Comparison of ENCODE assay signal across 7 mouse cellular contexts in genomic region chr9:102717164-102717885, GRCm38 (mm10). TPM values are rescaled to one million over a fixed set of nuclear protein-coding genes. Genes with fewer than 3 reads are reported as not detected.
DNase-seq lines count a peak whose midpoint lies in the region; ATAC-seq and TF ChIP-seq lines count a peak whose summit lies in the region.

No protein-coding gene starts in this region.

- H3K4me1 ChIP-seq in embryonic facial prominence, embryonic 11.5 days (ENCODE audit: control insufficient read depth, insufficient read depth, low read length): peaks cover 20% of the 10 kb centered on the region
- H3K4me1 ChIP-seq in heart, adult 2 months (ENCODE audit: control insufficient read depth, insufficient read depth, low read length): peaks cover 21% of the 10 kb centered on the region
- peaks cover 32% of the 10 kb centered on the region for H3K4me1 ChIP-seq in kidney, adult 2 months (ENCODE audit: control insufficient read depth, insufficient read depth, low read length)
- peaks cover 49% of the 10 kb centered on the region for H3K4me1 ChIP-seq in limb, embryonic 11.5 days (ENCODE audit: control insufficient read depth, insufficient read depth, low read length)
- H3K4me1 ChIP-seq in midbrain, embryonic 12.5 days: peaks cover 64% of the 10 kb centered on the region
- no peaks in the 10 kb centered on the region for H3K4me1 ChIP-seq in spleen, adult 2 months (ENCODE audit: control insufficient read depth, insufficient read depth, insufficient read length)

- intact Hi-C loops in heart, adult 2 months (cut with DNase I): loop anchor here (1.0 to 10.0 kb wide), 3 partner anchors 62 to 487 kb away; partner anchors contain the start of gene Srprb

- ATAC-seq in embryonic facial prominence, embryonic 11.5 days (replicated peaks; ENCODE audit: insufficient number of reproducible peaks, low FRiP score, low TSS enrichment, low read depth): peak; percentile 86
- ATAC-seq in limb, embryonic 11.5 days (ENCODE audit: insufficient number of reproducible peaks, low FRiP score, low TSS enrichment, low read depth): peak; percentile 87
- peak; percentile 84 for ATAC-seq in midbrain, embryonic 12.5 days (ENCODE audit: low FRiP score, low read depth)

- peak; percentile 98 for TF ChIP-seq POLR2A in heart, adult 2 months (IDR thresholded peaks at IDR 0.05; ENCODE audit: insufficient read depth, low read depth, low read length)
- TF ChIP-seq POLR2A in kidney, adult 2 months (IDR thresholded peaks at IDR 0.05; ENCODE audit: low read depth, low read length): peak; percentile 98
- no peak for TF ChIP-seq POLR2A in spleen, adult 2 months (IDR thresholded peaks at IDR 0.05; ENCODE audit: low read depth, low read length)

- H3K79me2 ChIP-seq in heart, adult 2 months (replicated peaks; ENCODE audit: control insufficient read depth, insufficient read depth, low read length): peaks cover 8% of the 10 kb centered on the region

- no peaks in the 10 kb centered on the region for H3K9me3 ChIP-seq in embryonic facial prominence, embryonic 11.5 days (replicated peaks; ENCODE audit: control insufficient read depth, low read length)
- H3K9me3 ChIP-seq in limb, embryonic 11.5 days (ENCODE audit: control insufficient read depth, low read length): no peaks in the 10 kb centered on the region
- no peaks in the 10 kb centered on the region for H3K9me3 ChIP-seq in midbrain, embryonic 12.5 days

- under 1% methylated on average over 49 of the region's 50 CpGs for WGBS in embryonic facial prominence, embryonic 11.5 days
- WGBS in heart, adult 2 months: under 1% methylated on average over 50 of the region's 50 CpGs
- WGBS in kidney, adult 2 months: under 1% methylated on average over 50 of the region's 50 CpGs
- WGBS in limb, embryonic 11.5 days: 0% methylated on average over 49 of the region's 50 CpGs
- under 1% methylated on average over 50 of the region's 50 CpGs for WGBS in midbrain, embryonic 12.5 days
- WGBS in spleen, adult 2 months: 1% methylated on average over 47 of the region's 50 CpGs

- H3K4me2 ChIP-seq in embryonic facial prominence, embryonic 11.5 days (ENCODE audit: low read depth, low read length): peak overlapping the region; percentile 85
- peak overlapping the region; percentile 79 for H3K4me2 ChIP-seq in limb, embryonic 11.5 days (ENCODE audit: low read depth, severe bottlenecking)
- peak overlapping the region; percentile 66 for H3K4me2 ChIP-seq in midbrain, embryonic 12.5 days (replicated peaks)

- peak; percentile 70 to 85 for DNase-seq in adrenal gland, postnatal 4 days (ENCODE audit: low spot score in 2 of 2)
- peak; percentile 98 for DNase-seq in embryonic facial prominence, embryonic 11.5 days (ENCODE audit: low spot score)
- peak; percentile 93 to 95 for DNase-seq in heart, adult 2 months
- peak; percentile 98 for DNase-seq in kidney, adult 2 months
- DNase-seq in limb, embryonic 11.5 days (ENCODE audit: low spot score): peak; percentile 97
- peak in 1 of 2 experiments; percentile 12 for DNase-seq in spleen, adult 2 months (ENCODE audit: low read depth in 1 of 2, low spot score in 2 of 2)

- TF ChIP-seq EP300 in heart, adult 2 months (IDR thresholded peaks at IDR 0.05; ENCODE audit: insufficient read depth, low read depth, low read length): peak; percentile 98

- H3K36me3 ChIP-seq in embryonic facial prominence, embryonic 11.5 days (replicated peaks; ENCODE audit: control insufficient read depth, insufficient read depth, low read depth, low read length): peaks cover 3% of the 10 kb centered on the region; the same call in 1 of the 2 replicates
- H3K36me3 ChIP-seq in heart, adult 2 months (ENCODE audit: control insufficient read depth, insufficient read depth, low read length): peaks cover 12% of the 10 kb centered on the region
- H3K36me3 ChIP-seq in kidney, adult 2 months (ENCODE audit: control insufficient read depth, insufficient read depth, low read length): peaks cover 8% of the 10 kb centered on the region
- H3K36me3 ChIP-seq in limb, embryonic 11.5 days (ENCODE audit: control insufficient read depth, insufficient read depth, low read length): peaks cover 9% of the 10 kb centered on the region
- peaks cover 25% of the 10 kb centered on the region for H3K36me3 ChIP-seq in midbrain, embryonic 12.5 days
- no peaks in the 10 kb centered on the region for H3K36me3 ChIP-seq in spleen, adult 2 months (ENCODE audit: control insufficient read depth, insufficient read depth, low read length)

- peak overlapping the region; percentile 95 for H3K4me3 ChIP-seq in embryonic facial prominence, embryonic 11.5 days (ENCODE audit: low read depth, low read length)
- H3K4me3 ChIP-seq in heart, adult 2 months: peak overlapping the region; percentile 89
- H3K4me3 ChIP-seq in kidney, adult 2 months (ENCODE audit: insufficient read depth, low read depth, low read length): peak overlapping the region; percentile 91
- H3K4me3 ChIP-seq in limb, embryonic 11.5 days (ENCODE audit: low read depth, low read length): peak overlapping the region; percentile 90
- peak overlapping the region; percentile 81 for H3K4me3 ChIP-seq in midbrain, embryonic 12.5 days
- H3K4me3 ChIP-seq in spleen, adult 2 months (ENCODE audit: extremely low read depth, insufficient read depth, insufficient read length): peak overlapping the region; percentile 50; the same call in 1 of the 2 replicates

- H3K9ac ChIP-seq in embryonic facial prominence, embryonic 11.5 days (replicated peaks; ENCODE audit: low read length): peak overlapping the region; percentile 98
- peak overlapping the region; percentile 96 for H3K9ac ChIP-seq in heart, adult 2 months (ENCODE audit: low read depth, low read length)
- H3K9ac ChIP-seq in limb, embryonic 11.5 days (ENCODE audit: low read length): peak overlapping the region; percentile 96
- peak overlapping the region; percentile 92 for H3K9ac ChIP-seq in midbrain, embryonic 12.5 days (replicated peaks)

- H3K27ac ChIP-seq in embryonic facial prominence, embryonic 11.5 days (replicated peaks; ENCODE audit: low read depth, low read length): peak overlapping the region; percentile 97
- peak overlapping the region; percentile 98 for H3K27ac ChIP-seq in heart, adult 2 months
- peak overlapping the region; percentile 100 for H3K27ac ChIP-seq in kidney, adult 2 months (ENCODE audit: insufficient read depth, low read depth, low read length)
- H3K27ac ChIP-seq in limb, embryonic 11.5 days (replicated peaks; ENCODE audit: low read depth, low read length): peak overlapping the region; percentile 95
- H3K27ac ChIP-seq in midbrain, embryonic 12.5 days (replicated peaks): peak overlapping the region; percentile 98
- H3K27ac ChIP-seq in spleen, adult 2 months (ENCODE audit: insufficient read depth, low read length): peak overlapping the region; percentile 67

- TF ChIP-seq CTCF in heart, adult 2 months (IDR thresholded peaks at IDR 0.05): peak; percentile 64
- TF ChIP-seq CTCF in kidney, adult 2 months (conservative IDR thresholded peaks at IDR 0.05; ENCODE audit: insufficient read depth, insufficient read length, low read depth, low read length): peak; percentile 41; the same call in 1 of the 2 replicates
- no peak for TF ChIP-seq CTCF in spleen, adult 2 months (IDR thresholded peaks at IDR 0.05; ENCODE audit: extremely low read depth, insufficient read depth, insufficient read length, insufficient replicate concordance)

- no peaks in the 10 kb centered on the region for H3K27me3 ChIP-seq in embryonic facial prominence, embryonic 11.5 days (ENCODE audit: control insufficient read depth, insufficient read depth, low read length)
- H3K27me3 ChIP-seq in heart, adult 2 months (ENCODE audit: control insufficient read depth, insufficient read depth, low read length): no peaks in the 10 kb centered on the region
- no peaks in the 10 kb centered on the region for H3K27me3 ChIP-seq in kidney, adult 2 months (replicated peaks; ENCODE audit: control insufficient read depth, insufficient read depth, low read length)
- no peaks in the 10 kb centered on the region for H3K27me3 ChIP-seq in limb, embryonic 11.5 days (ENCODE audit: control insufficient read depth, insufficient read depth, low read length)
- peaks cover 8% of the 10 kb centered on the region for H3K27me3 ChIP-seq in midbrain, embryonic 12.5 days
- H3K27me3 ChIP-seq in spleen, adult 2 months (ENCODE audit: control insufficient read depth, insufficient read depth, low read length): peaks cover 4% of the 10 kb centered on the region; the same call in 1 of the 2 replicates

RNA-seq across cellular contexts. Expression of gene Amotl2, which starts 0.9 kb away (rescaled TPM):
- total RNA-seq in adrenal gland, postnatal 4 days (2021): 10 to 100 TPM; 80.9 to 94.5 TPM
- 36.0 and 39.0 TPM in 2 replicates for polyA plus RNA-seq in embryonic facial prominence, embryonic 11.5 days (2014; fragmentation: Nextera tagmentation; extraction: Ambion mirVana)
- 10 to 100 TPM; 56.5 to 66.3 TPM for total RNA-seq in heart, adult 2 months (2021)
- polyA plus RNA-seq in heart, adult 2 months (2012; rRNA removed): 25.9 and 28.3 TPM in 2 replicates
- polyA plus RNA-seq in kidney, adult 2 months (2012; rRNA removed): 37.7 and 40.5 TPM in 2 replicates
- 34.3 and 40.6 TPM in 2 replicates for polyA plus RNA-seq in limb, embryonic 11.5 days (2014; fragmentation: Nextera tagmentation; extraction: Ambion mirVana)
- 108 and 114 TPM in 2 replicates for polyA plus RNA-seq in midbrain, embryonic 12.5 days (2016; fragmentation: Nextera tagmentation; extraction: Ambion mirVana)
- polyA plus RNA-seq in spleen, adult 2 months (2012; rRNA removed): 10.7 and 10.9 TPM in 2 replicates
